Mouse (Mus musculus): ENCODE data around the gene Trpv3.

Gene Trpv3

DNA sequence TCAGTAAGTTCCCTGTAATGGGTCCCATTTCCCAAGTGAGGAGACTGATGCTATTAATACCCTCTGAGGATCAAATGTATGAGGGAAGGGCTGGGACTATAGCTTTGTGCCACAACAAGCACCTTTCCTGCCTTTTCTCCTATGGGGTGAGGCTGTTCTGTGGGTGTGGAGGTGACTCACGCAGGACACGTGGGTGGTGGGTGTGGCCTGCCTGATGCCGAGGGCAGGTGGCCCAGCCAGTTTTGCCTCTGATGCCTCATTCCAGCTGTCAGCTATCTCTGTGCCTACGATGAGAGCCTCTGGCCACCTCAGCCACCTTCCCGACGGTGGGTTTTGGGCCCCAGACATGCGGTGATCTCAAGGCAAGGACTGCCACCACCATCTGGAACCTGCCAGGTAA lies at the start of gene Trpv3:
Trpv3 (plus strand) TSS at position 122 of the 400 bp plus-strand sequence.
- DNase-seq (ENCODE audit: low spot score) = no peak

DNA sequence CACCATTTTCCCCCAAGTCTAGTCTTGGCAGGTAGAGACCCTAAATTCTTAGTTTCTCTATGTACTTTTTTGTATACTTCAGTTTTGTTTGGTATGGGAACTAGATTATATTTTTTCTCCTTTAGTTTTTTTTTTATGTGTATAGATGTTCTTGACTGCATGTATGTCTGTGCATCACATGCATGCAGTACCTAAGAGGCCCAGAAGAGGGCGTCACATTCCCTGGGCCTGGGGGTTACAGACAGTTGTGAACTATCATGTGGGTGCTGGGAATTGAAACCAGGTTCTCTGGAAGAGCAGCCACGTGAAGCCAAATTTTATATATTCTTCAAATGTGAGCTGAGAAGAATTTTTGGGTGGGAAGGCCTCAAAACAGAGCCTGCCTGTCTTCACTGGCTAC lies 47.5 kb upstream of the Trpv3 start:
- DNase-seq (ENCODE audit: low spot score) = no peak

DNA sequence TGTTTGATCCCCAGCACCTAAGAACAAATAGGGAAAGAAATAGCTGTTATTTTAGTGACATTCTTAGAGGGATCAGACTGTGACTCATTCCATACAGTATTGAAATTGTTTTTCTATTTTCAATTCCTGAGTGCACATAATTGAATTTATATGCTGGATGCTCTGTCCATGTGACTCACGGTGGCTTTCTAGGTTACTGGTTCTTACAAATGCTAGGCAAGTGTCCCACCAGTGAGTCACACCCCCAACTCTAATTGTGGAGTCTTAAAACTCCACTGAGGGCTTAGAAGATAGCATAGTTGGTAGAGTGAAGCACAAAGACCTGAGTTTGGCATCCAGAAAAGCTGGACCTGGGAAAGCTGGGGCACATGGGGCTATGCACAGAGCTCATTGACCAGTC lies 46.5 kb upstream of the Trpv3 start:
- DNase-seq (ENCODE audit: low spot score) = no peak

DNA sequence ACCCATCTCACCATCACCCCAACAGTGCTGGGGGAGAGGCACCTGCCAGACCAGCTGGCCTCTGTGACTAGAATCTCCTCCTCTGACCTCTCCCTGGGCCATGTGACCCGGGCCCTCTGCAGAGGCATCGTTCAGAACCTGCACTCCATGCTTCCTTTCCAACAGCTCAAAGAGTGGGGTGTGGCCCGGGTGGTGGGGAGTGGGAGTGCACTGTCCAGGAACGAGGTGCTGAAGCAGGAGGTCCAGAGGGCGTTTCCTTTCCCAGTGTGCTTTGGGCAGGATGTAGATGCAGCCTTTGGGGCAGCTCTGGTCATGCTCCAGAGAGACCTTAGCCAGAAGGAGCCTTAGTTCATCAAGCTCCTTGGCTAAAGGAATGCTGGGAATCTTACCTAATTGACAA lies 44.3 kb upstream of the Trpv3 start:
- no peak for DNase-seq (ENCODE audit: low spot score)

DNA sequence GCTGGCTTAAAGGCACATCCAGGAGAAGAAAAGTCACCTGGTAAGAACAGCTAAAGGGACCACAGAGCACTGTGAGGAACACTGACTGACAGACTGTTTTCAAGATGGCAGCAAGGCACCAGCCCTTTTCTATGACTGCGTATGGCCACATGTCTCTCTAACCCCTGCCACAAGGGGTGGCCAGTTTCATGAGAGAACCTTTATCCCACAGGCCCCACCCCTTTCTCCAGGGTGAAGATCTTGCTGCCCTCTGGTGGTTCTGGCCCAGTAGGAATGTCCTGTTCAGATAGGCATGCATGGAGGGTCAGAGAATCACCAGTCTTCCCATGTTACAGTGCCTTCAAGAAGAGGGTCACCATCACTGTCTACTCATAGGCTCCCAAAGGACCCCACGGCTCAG lies 43.2 kb upstream of the Trpv3 start:
- no peak for DNase-seq (ENCODE audit: low spot score)

DNA sequence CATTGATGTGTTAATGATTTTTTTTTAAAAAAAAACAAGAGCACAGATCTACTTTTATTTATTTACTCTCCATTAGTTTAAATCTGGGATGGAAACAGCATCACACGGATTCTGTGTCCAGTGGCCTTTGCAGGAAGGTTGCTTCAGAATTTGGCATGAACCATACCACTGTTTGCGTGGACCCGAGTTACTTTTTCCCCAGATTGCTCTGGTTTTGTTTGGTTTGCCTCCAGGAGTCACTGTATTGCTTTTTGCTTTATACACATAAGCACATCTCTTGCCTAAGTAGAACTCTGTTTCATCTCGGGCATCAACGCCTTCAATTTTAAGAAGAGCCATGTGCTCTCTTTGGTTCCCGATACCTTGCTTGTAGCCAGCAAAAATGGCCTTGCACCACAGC lies 41.3 kb upstream of the Trpv3 start:
- no peak for DNase-seq (ENCODE audit: low spot score)

DNA sequence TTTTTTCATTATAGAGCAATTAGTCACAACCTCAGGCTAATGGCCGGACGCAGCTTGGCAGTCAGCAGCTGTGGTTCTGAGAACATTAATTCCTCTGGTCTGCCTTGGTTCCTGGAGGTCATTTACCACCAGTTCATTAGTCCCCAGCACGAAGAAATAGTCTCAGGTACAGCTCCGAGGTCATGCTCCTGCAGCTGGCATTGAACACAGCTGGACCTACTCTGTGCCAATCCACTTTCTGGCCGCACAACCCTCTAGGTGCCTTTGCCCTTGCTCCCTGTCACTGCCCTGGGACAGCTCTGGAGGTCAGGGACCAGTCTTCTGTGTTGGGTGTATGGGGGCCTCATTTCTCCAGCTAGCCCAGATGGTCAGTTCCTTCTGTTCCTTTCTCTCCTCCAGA lies 38.3 kb upstream of the Trpv3 start:
- DNase-seq (ENCODE audit: low spot score) = no peak

DNA sequence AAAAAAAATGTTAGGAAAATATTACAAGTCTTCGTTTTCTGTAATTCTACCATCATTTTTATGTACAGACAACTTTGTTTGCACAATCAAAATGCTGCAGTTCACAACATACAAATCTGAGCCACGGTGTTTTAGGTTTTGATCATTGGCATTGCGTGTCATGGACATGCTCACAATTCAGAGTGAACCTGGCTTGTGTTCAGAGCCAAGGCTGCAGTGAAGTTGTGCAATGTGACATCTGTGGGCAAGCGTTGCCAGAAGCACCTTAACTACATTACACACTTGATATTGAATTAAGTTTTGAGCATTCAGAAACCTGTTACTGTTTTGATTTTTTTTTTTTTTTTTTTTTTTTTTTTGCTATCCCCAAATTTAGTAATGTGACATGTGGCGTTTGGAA lies 37.1 kb upstream of the Trpv3 start:
- DNase-seq (ENCODE audit: low spot score) = no peak

DNA sequence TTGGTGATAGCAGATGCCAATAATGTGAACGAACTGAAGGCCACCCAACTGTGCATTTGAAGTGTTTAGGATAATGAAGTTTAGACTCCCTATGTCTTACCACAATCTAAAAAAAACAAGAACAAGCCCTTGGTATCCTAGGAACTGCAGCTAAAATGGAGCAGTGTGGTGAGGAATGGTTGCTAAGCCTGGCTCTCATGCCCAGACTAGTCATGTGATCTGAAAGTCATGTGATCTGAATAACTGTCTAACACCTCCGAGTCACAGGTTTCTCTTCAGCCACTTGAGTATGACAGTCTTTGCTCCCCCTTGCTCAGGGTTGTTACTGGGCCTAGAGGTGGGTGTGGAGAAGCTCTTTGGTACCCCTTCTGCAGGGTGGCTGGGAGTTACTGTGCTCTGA lies 34.7 kb upstream of the Trpv3 start:
- no peak for DNase-seq (ENCODE audit: low spot score)

DNA sequence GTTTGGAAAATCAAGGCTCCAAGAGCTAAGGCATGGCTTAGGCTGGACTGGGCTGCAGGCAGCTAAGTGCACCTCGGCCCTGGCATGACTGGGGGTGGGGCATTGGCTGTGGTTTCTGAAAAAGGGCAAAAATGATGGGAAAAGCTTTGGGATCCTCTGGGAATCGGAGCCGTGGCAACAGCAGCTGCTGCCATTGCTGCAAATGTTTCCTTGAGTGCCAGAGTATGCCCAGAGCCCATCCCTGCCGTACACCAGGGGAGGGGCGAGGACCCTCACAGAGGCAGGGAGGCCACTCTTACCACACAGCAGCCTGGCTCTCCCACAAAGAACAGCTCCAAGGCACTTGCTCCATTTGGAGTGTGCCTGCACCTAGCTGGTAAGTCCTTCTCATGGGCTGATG lies 33.2 kb upstream of the Trpv3 start, which contains the start of gene Trpv1:
Trpv1 (plus strand) TSS at position 301 of the 400 bp plus-strand sequence.
- no peak for DNase-seq (ENCODE audit: low spot score)

DNA sequence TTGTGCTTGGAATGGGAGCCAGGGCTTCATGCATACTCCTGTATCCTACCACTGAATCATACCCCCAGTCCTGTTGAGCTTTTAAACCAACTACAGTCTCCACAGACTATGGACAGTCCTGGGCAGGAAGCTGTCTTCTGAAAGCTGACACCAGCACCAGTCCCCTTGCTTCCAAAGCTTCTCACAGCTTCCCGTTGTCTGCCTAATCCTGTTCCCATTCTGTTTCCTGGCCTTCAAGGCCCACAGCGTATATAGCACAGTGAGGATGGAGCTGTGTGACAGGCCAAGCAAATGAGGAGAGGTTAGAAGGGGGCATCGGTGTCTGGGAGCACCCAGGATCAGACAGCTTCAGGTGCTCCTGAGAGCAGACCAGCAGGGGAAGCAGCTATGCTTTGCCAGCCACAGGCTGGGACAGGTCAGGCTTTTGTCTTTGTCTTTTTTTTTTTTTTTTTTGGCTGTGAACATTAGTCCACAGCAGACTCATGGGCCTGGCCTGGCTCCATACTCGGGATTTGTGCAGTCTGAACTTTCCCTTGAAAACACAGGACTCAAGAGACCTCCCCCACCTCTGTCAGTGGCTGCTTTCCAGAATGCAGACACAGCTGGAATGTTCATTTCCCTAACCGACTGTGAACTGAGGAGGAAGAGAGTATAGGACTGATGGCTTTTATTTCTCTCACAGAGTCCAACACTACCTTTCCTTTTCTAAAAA lies 31.0 kb upstream of the Trpv3 start:
- DNase-seq (ENCODE audit: low spot score) = no peak

DNA sequence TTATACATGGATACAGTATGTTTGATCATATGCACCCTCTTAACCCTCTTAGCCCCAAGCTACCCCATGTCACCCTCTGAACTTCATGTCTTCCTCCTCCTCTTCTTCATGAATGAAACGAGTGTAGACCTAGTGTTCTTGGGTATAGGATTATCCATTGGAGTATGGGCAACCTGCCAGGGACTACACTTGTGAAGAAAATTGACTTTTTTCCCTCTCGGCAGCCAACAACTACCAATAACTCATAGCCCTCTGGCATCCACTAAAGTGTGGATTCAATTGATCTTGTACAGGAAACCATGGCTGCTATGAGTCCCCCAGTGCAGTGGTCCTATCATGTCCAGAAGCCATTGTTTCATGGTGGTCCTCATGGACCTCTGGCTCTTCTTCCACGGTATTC lies 30.5 kb upstream of the Trpv3 start:
- DNase-seq (ENCODE audit: low spot score) = no peak

DNA sequence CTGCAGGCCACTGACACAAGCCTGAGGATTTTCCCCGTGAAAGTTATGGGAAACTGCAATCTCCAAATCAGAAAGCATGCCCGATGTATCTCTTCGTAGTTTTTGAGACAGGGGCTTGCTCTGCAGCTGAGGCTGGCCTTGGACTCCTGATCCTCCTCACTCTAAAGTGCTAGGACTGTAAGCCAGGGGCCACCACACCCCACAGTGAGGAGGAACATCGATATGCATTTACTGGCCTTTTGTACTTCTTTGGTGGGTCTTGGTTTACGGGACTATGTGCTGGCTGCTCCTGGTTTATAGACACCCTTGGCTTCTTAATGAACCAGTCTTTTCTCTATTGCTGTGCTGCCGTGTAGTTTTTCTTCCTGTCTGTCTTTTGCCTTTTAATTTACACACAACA lies 25.0 kb upstream of the Trpv3 start:
- DNase-seq (ENCODE audit: low spot score) = no peak

DNA sequence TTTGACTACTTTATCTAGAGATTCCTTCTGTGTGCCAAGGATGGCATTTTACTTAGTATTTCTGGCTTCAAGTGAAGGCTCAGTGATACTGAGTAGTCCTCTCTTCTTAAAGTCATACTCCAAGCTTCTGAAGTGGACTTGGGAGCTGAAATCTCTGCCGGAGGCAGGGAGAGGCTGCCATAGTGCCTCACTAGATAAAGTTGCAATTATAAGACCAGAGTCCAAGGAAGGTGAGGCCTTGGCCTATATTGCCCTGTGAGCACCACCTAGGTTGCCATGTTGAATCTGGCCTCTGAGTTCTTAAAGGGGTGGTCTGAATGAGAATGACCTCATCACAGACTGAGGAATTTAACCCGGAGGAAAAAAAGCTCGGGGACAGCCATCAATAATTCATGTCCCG lies 24.4 kb upstream of the Trpv3 start:
- no peak for DNase-seq (ENCODE audit: low spot score)

DNA sequence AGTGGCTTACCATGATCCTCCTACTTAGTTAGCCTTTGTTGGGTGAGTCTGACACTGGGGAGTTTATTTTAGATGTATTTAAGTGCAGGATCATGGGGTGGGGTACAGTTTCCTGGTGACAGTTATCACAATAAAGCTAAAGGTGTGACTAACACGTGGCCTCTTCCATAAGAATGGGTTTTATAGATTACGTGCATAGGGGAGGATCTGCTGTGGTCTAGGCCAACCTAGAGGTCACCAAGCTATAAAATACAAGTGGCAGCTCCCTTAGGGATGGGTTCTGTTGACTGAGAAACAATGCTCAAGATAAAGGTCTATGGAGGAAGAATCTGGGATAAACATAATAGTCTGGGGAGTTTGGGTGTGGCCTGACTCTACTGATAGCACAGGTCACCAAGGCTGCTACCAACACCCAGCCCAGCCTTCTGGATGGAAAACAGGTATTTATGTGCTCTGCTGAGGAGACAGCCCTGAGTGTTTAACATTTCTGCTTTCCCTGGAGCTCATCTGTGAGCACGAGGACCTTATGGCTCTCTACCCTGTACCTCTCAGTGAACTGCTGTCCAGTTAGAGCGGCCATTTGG lies 9.7 kb upstream of the Trpv3 start:
- DNase-seq (ENCODE audit: low spot score) = no peak

DNA sequence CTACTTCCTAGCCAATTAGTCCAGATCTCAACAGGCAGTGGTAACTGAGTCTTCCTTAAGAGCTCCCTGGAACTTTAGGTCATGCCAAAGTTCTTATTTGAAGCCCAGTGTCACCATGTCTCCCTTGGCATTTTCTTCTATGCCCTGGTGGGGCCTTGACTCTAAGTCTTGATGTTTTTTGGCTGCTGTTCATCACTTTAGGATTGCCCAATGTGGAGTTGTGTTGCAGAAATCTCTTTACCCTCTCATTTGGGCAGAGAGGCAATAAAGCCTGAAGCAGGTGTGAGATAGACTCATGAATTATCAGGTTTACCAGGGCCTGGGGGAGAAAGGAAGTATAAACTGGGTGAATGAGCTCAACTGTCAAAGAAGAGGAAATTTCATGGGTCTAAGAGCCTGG lies 8.5 kb upstream of the Trpv3 start:
- no peak for DNase-seq (ENCODE audit: low spot score)

DNA sequence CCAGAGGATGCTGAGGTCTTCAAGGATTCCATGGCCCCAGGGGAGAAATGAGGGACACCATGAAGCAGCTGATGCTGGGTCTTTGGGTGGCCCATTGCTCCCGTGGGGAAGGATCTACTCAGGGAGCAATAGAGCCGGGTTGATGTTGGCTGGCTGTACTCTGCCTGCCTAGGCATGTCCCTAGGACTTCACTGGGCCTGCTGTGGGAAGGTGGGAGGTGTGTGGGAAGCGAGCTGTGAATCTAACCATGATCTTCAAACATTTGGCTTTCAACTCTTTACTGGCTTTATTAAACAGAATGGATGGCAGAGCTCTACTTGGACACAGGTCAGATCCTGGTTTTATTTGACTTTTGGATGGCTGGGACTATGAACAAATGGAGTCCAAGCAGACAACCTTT lies 6.7 kb upstream of the Trpv3 start:
- DNase-seq (ENCODE audit: low spot score) = no peak

DNA sequence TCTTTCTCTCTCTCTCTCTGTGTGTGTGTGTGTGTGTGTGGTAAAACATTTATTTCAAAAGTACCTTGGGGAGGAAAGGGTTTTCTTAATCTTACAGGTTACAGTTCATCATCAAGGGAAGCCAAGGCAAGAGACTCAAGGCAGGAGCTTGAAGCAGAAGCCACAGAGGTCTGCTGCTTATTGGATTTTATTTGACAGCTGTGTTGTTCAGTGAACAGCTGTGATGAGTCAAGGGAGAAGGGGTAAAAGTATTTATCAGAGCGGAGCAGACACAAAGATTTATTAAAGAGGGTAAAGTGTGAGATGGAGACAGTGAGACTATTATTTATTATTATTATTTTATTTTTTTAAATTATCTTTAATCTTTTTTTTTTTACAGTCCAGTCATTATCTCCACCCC lies 5.8 kb upstream of the Trpv3 start:
- no peak for DNase-seq (ENCODE audit: low spot score)

DNA sequence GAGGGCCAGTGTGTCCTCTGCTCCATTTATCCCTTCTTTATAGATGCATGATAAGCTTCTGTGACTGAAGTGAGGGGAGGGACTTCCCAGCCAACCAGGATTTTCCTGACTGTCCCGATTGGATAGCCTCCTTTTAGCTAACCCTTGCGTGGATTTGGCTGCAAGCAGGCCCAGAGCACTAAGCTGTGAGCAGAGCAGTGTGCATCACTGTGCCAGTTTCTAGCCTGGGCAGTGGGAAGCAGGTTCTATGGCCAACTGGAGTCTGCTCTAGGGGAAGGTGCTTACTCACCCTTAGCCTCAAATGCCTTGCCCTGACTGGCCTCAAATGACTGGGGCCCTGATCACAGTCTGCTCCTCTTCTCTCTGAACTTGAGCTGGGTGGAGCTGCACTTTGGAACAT lies 7.6 kb downstream of the Trpv3 start:
- DNase-seq (ENCODE audit: low spot score) = no peak

DNA sequence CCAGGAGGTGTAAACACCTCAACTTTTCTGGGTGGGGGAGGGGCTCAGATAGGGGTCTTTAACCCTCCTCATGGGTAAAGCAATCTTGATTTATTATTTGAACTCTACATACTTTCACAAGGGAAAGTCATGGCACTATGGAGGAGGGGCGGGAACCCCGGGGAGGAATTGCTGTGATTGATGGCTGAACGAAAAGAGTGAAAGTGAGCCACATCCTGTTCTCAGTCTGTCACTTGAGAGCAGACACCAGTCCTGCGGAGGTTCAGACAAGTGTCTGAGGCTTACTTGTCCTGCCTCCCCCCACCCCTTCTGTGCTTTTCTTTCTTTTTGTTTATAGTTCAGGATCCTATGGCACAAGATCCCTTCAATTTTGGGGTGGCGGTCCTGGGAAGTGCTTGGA lies 13.5 kb downstream of the Trpv3 start:
- DNase-seq (ENCODE audit: low spot score) = no peak

DNA sequence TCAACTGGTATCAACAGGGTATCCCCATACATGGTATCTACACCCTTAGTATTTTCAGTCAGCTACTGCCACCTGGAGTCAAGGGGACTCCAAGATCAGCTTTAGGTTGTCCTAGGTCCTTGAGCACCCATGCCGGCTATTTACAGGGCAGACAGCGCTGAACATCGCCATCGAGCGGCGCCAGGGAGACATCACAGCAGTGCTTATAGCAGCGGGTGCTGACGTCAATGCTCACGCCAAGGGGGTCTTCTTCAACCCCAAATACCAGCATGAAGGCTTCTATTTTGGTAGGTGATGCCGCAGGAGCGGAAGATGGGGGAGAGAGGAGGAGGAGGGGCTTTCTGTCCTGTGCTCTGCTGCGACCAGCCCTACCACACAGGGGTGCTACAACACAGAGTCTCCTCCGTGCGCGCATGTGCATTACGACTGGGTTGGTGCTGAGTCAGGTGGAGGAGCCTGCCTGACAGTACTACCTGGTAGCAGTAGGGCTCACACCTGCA lies 14.4 kb downstream of the Trpv3 start:
- DNase-seq (ENCODE audit: low spot score) = no peak

DNA sequence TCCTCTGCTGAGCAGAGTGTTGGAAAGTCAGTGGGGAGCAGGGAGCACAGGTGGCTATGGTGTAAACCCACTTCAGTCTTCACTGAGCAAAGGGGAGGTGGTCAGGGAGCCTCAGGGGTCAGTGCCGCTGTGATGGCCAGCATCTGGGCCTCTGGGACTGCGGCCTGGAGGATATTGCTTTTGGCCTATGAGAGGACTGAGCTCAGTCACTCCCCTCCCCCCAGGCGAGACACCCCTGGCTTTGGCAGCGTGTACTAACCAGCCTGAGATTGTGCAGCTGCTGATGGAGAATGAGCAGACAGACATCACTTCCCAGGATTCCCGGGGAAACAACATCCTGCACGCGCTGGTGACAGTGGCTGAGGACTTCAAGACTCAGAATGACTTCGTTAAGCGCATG lies 16.2 kb downstream of the Trpv3 start:
- DNase-seq (ENCODE audit: low spot score) = no peak

DNA sequence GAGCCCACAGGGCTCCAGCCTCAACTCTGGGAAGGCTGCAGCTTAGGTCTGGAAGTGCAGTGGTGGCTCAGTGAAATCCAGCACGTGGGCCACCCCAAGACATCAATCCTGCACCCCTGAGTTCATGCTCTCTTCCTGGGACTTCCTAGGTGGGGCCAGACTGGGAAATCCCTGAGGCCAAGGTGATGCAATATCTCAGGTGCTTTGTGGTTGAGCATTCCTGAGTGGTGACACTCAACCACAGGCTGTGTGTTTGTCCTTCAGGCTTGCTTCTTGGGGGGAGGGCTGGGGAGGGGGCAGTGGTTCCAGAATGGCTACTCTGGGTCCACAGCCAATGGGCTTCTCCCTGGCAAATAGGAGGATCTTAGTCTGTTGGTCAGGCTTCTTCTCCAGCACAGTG lies 16.7 kb downstream of the Trpv3 start:
- no peak for DNase-seq (ENCODE audit: low spot score)

DNA sequence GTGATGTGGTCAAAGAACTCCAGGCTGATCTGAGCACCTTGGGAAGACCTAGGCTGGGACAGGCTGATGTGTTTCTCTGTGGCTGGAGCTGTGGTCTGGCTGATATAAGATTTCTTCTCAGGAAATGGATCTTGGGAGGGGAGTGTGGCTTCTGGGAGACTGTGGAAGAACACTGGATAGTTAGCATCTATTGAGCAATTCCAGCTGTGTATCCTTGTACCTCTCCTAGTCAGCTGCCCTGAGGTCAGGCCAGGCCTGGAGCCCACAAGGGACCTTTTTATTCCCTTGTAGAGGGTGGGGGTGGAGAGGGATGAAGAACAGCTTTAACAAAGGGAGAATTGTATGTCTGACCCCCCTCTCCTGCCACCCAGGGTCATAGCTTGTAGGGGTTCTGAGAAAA lies 17.2 kb downstream of the Trpv3 start:
- DNase-seq (ENCODE audit: low spot score) = no peak

Data from urinary bladder, postnatal 10 days (tissue).